8 mouse cellular contexts compared by ENCODE assay signal in the genomic region with DNA sequence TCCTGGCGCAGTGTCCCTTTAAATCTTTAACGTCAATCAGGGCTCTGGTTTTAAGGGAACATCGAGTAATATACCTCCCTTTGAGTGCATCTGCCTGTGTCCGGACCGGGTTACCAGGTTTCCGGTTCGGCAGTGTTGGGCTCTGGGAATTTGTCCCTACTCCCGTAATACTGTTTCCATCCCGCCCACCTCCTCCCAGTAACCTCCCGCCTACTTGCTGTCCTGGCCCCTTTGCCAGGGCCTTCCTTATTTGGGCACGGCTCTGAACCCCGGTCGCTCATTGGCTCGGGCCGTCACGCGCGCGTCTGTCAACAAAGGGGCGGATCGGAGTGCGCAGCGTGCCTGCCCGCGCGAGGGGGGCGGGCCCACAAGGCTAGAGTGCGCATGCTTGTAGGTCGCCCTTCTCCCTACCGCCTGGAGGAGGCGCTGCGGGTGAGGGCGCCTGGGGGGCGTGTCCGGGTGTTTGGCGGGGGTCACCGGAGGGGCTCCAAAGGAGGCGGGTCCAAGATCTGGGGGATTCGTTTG. TPM values are rescaled to one million over a fixed set of nuclear protein-coding genes. Genes with fewer than 3 reads are reported as not detected.
DNase-seq lines count a peak whose midpoint lies in the region; ATAC-seq lines count a peak whose summit lies in the region.

No protein-coding gene starts in this region.

- peak overlapping the region; percentile 67 for H3K27ac ChIP-seq in forebrain, embryonic 14.5 days (ENCODE audit: low read depth, low read length)
- H3K27ac ChIP-seq in neural tube, embryonic 15.5 days (replicated peaks): peak overlapping the region; percentile 90

- peaks cover 4% of the 10 kb centered on the region for H3K4me1 ChIP-seq in forebrain, embryonic 14.5 days (ENCODE audit: control insufficient read depth, insufficient read depth, low read length)
- H3K4me1 ChIP-seq in neural tube, embryonic 15.5 days: peaks cover 19% of the 10 kb centered on the region

- DNase-seq in ES-CJ7 (ENCODE audit: low read depth, low spot score): peak; percentile 99
- peak; percentile 97 for DNase-seq in cerebellum, adult 11 months
- DNase-seq in forebrain, embryonic 14.5 days (ENCODE audit: low spot score): peak; percentile 99
- peak; percentile 97 to 98 for DNase-seq in heart, postnatal 14 days
- DNase-seq in layer of hippocampus, adult 11-12 months (ENCODE audit: low spot score): peak; percentile 98
- DNase-seq in lung, adult 18-20 months: peak; percentile 98 to 99
- peak; percentile 98 for DNase-seq in testis, postnatal 14 days (ENCODE audit: low spot score)

- no peaks in the 10 kb centered on the region for H3K9me3 ChIP-seq in forebrain, embryonic 14.5 days (replicated peaks; ENCODE audit: control insufficient read depth, low read length)
- no peaks in the 10 kb centered on the region for H3K9me3 ChIP-seq in neural tube, embryonic 15.5 days (replicated peaks)

- peaks cover 26% of the 10 kb centered on the region for H3K36me3 ChIP-seq in forebrain, embryonic 14.5 days (ENCODE audit: control insufficient read depth, insufficient read depth, low read length)
- peaks cover 13% of the 10 kb centered on the region for H3K36me3 ChIP-seq in neural tube, embryonic 15.5 days

- peak overlapping the region; percentile 61 for H3K4me2 ChIP-seq in forebrain, embryonic 14.5 days (ENCODE audit: low read length)
- peak overlapping the region; percentile 66 for H3K4me2 ChIP-seq in neural tube, embryonic 15.5 days

- intact Hi-C loops in heart, postnatal 14 days (cut with DNase I): no loop called here

- peak; percentile 99 for ATAC-seq in forebrain, embryonic 14.5 days
- ATAC-seq in neural tube, embryonic 15.5 days (ENCODE audit: low FRiP score): peak; percentile 98

- H3K4me3 ChIP-seq in forebrain, embryonic 14.5 days (ENCODE audit: low read depth, low read length): peak overlapping the region; percentile 35
- peak overlapping the region; percentile 50 for H3K4me3 ChIP-seq in neural tube, embryonic 15.5 days (replicated peaks)

- WGBS in forebrain, embryonic 14.5 days: under 1% methylated on average over 39 of the region's 39 CpGs
- 0% methylated on average over 39 of the region's 39 CpGs for whole genome bisulfite sequencing in neural tube, embryonic 15.5 days

- H3K27me3 ChIP-seq in forebrain, embryonic 14.5 days (replicated peaks; ENCODE audit: control insufficient read depth, insufficient read depth, low read length): no peaks in the 10 kb centered on the region
- no peaks in the 10 kb centered on the region for H3K27me3 ChIP-seq in neural tube, embryonic 15.5 days (replicated peaks)

- peak overlapping the region; percentile 49; the same call in 1 of the 2 replicates for H3K9ac ChIP-seq in forebrain, embryonic 14.5 days (ENCODE audit: low read length)
- peak overlapping the region; percentile 52 for H3K9ac ChIP-seq in neural tube, embryonic 15.5 days (replicated peaks)

RNA-seq across cellular contexts. Expression of gene Fbxo46, which starts 11.7 kb away (rescaled TPM):
- polyA plus RNA-seq in forebrain, embryonic 14.5 days (2014; fragmentation: Nextera tagmentation; extraction: Ambion mirVana): 10.1 and 11.9 TPM in 2 replicates
- 1 to 10 TPM; 5.7 to 6.6 TPM for total RNA-seq in heart, postnatal 14 days (2021)
- 15.5 and 17.0 TPM in 2 replicates for polyA plus RNA-seq in neural tube, embryonic 15.5 days (2015; fragmentation: Nextera tagmentation; extraction: Ambion mirVana)

RNA-seq across cellular contexts. Expression of gene Gm4969, which starts 13.2 kb away (rescaled TPM):
- 2.2 and 3.3 TPM in 2 replicates for polyA plus RNA-seq in forebrain, embryonic 14.5 days (2014; fragmentation: Nextera tagmentation; extraction: Ambion mirVana)
- total RNA-seq in heart, postnatal 14 days (2021): under 1 TPM in 1 of 2 experiments, not detected in 1; 0.12 TPM
- polyA plus RNA-seq in neural tube, embryonic 15.5 days (2015; fragmentation: Nextera tagmentation; extraction: Ambion mirVana): 7.5 and 8.2 TPM in 2 replicates

RNA-seq across cellular contexts. Expression of gene Qpctl, which starts 17.7 kb away (rescaled TPM):
- 11.1 and 14.0 TPM in 2 replicates for polyA plus RNA-seq in forebrain, embryonic 14.5 days (2014; fragmentation: Nextera tagmentation; extraction: Ambion mirVana)
- 1 to 10 TPM; 5.9 to 6.1 TPM for total RNA-seq in heart, postnatal 14 days (2021)
- polyA plus RNA-seq in neural tube, embryonic 15.5 days (2015; fragmentation: Nextera tagmentation; extraction: Ambion mirVana): 21.7 and 24.5 TPM in 2 replicates

RNA-seq across cellular contexts. Expression of gene Snrpd2, which starts 18.1 kb away (rescaled TPM):
- 141 and 155 TPM in 2 replicates for polyA plus RNA-seq in forebrain, embryonic 14.5 days (2014; fragmentation: Nextera tagmentation; extraction: Ambion mirVana)
- 10 to 100 TPM; 62.8 to 70.8 TPM for total RNA-seq in heart, postnatal 14 days (2021)
- polyA plus RNA-seq in neural tube, embryonic 15.5 days (2015; fragmentation: Nextera tagmentation; extraction: Ambion mirVana): 122 and 124 TPM in 2 replicates

RNA-seq across cellular contexts. Expression of gene Gipr, which starts 34.5 kb away (rescaled TPM):
- 4.8 and 8.2 TPM in 2 replicates for polyA plus RNA-seq in forebrain, embryonic 14.5 days (2014; fragmentation: Nextera tagmentation; extraction: Ambion mirVana)
- total RNA-seq in heart, postnatal 14 days (2021): under 1 TPM; 0.37 to 0.55 TPM
- 1.2 and 2.1 TPM in 2 replicates for polyA plus RNA-seq in neural tube, embryonic 15.5 days (2015; fragmentation: Nextera tagmentation; extraction: Ambion mirVana)

Comparison
In these comparisons a context has a peak if more than half of its experiments do, and no peak if none do; other contexts are left out.
1. Peak in every context shown above with its lines: DNase-seq, ATAC-seq, H3K4me3 ChIP-seq and H3K27ac ChIP-seq.